Mouse (Mus musculus) midbrain, embryonic 15.5 days (tissue): ENCODE measurements around the gene Cntf. TPM values are rescaled to one million over a fixed set of nuclear protein-coding genes. Genes with fewer than 3 reads are reported as not detected.

Source experiments
- ATAC-seq: fragments of 200-750 bp; cut with Nextera tagmentation; replicated peaks from 2 replicates; pipeline ENCODE4 v1.8.0; 2017; ENCODE audit warnings: moderate TSS enrichment
- H3K27ac ChIP-seq: fragments of 300-500 bp; sonication (generic); 2 replicates; pipeline ENCODE4 v1.5.1; 2015; ENCODE audit warnings: mild to moderate bottlenecking, inconsistent platforms
- H3K27me3 ChIP-seq: fragments of 300-500 bp; sonication (generic); replicated peaks from 2 replicates; pipeline ENCODE4 v1.6.1; 2015; ENCODE audit warnings: inconsistent platforms
- H3K36me3 ChIP-seq: fragments of 300-500 bp; sonication (generic); replicated peaks from 2 replicates; pipeline ENCODE4 v1.6.1; 2015; ENCODE audit warnings: inconsistent platforms
- H3K4me1 ChIP-seq: fragments of 300-500 bp; sonication (generic); 2 replicates; pipeline ENCODE4 v1.6.1; 2015; ENCODE audit warnings: inconsistent platforms
- H3K4me2 ChIP-seq: fragments of 300-500 bp; sonication (generic); 2 replicates; pipeline ENCODE4 v1.6.1; 2015; ENCODE audit warnings: inconsistent platforms, mild to moderate bottlenecking, moderate library complexity
- H3K4me3 ChIP-seq: fragments of 300-500 bp; sonication (generic); 2 replicates; pipeline ENCODE4 v1.5.1; 2015; ENCODE audit warnings: mild to moderate bottlenecking, inconsistent platforms
- H3K9ac ChIP-seq: fragments of 300-500 bp; sonication (generic); 2 replicates; pipeline ENCODE4 v1.6.1; 2015; ENCODE audit warnings: mild to moderate bottlenecking, inconsistent platforms
- H3K9me3 ChIP-seq: fragments of 300-500 bp; sonication (generic); 2 replicates; pipeline ENCODE4 v1.6.1; 2016; ENCODE audit warnings: inconsistent platforms
- WGBS: fragments of 180-500 bp; shearing (Covaris S2); methylation state at CpG from one replicate; pipeline ENCODE4 v1.1.7; 2015; ENCODE audit warnings: mixed read lengths; 5-methylcytosine and 5-hydroxymethylcytosine counted together
- polyA plus RNA-seq: library from polyadenylated mRNA; unstranded; fragments of >200 nt; fragmentation: Nextera tagmentation; extraction: Ambion mirVana; gene quantifications from 2 replicates; pipeline ENCODE4 v1.2.1, GENCODE M21; 2015

Cntf gene
- polyA plus RNA-seq, 1 experiment from 2014 or later, result 1.1 TPM

DNA sequence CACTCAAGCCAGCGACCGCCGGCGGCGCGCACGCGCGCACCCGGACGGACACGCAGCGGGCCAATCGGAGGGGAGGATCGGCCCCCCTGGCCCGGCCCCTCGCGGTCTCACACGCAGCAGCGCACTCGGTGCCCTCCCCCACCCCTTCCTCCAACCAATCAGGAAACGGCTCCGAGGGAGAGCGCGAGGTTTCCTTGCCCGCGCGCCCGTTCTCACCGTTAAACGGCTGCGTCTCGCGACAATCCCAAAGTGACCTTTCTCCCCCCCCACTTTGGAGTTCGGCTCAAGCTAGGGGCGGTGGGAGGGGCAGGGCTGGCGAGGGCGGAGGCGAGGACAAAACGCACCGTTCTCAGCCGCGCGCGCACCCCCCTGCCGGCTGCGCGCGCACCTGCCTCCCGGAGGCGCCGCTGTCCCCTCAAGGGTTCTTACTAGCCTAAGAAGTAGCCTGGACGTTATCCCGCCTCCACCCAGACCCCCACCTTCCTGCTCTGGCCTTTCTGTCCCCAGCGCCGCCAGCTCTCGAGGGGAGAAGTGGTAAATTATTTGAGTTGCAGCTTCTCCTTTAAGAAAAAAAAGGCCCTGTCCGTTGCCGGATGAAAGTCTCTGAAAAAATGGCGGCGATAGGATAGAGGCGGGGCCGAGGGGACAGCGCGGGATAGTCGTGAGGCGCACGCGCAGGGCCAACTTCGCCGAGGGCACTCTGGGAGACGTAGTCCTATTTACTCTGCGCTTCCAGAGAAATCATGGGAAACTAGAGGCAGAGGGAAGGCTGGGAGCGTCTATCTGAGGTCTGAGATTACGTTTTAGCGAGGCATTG is 30.3 kb upstream of the Cntf start, which contains the start of the genes Zfp91 and Lpxn:
TSS of gene Zfp91 (minus strand) at position 616 of the 817 bp plus-strand sequence.
TSS of gene Lpxn (plus strand) at position 683 of the 817 bp plus-strand sequence.
- H3K27me3 ChIP-seq, result no peaks in the 10 kb centered on the region
- under 1% methylated on average over 74 of the region's 76 CpGs for WGBS
- H3K4me3 ChIP-seq, result peak within 1 kb of the TSS; percentile 98
- peaks cover 28% of the 10 kb centered on the region for H3K4me1 ChIP-seq
- H3K4me2 ChIP-seq, result peak within 1 kb of the TSS; percentile 76
- no peaks in the 10 kb centered on the region for H3K36me3 ChIP-seq
- H3K27ac ChIP-seq, result peak within 1 kb of the TSS; percentile 99
- peak; percentile 97 for ATAC-seq
- peak within 1 kb of the TSS; percentile 90 for H3K9ac ChIP-seq
- no peaks in the 10 kb centered on the region for H3K9me3 ChIP-seq

DNA sequence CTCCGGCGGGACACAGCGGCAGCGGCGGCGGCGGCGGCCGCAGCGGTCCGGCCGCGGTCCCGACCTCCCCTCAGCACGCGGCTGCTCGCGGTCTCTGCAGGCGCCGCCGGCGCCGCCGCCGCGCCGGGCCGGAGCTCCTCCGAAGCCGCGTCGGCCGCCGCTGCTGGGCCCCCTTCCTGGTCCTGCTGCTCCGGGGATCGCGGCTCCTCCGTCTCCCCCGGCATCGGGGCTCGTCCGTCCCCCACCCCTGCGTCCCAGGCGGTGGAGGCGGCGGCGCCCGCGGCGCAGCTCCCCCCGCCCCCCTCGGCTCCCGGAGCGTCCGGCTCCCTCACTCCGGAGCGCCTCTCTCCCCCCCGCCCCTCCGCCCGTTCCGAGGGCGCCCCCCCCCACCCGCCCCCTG is 29.7 kb upstream of the Cntf start:
- peak overlapping the region; percentile 59 for H3K4me2 ChIP-seq
- under 1% methylated on average over 53 of the region's 63 CpGs for WGBS
- no peaks in the 10 kb centered on the region for H3K36me3 ChIP-seq
- no peaks in the 10 kb centered on the region for H3K27me3 ChIP-seq
- peaks cover 28% of the 10 kb centered on the region for H3K4me1 ChIP-seq
- H3K27ac ChIP-seq, result peak overlapping the region; percentile 99
- H3K9ac ChIP-seq, result peak overlapping the region; percentile 90
- no peaks in the 10 kb centered on the region for H3K9me3 ChIP-seq
- peak; percentile 51 for ATAC-seq
- H3K4me3 ChIP-seq, result peak overlapping the region; percentile 98

DNA sequence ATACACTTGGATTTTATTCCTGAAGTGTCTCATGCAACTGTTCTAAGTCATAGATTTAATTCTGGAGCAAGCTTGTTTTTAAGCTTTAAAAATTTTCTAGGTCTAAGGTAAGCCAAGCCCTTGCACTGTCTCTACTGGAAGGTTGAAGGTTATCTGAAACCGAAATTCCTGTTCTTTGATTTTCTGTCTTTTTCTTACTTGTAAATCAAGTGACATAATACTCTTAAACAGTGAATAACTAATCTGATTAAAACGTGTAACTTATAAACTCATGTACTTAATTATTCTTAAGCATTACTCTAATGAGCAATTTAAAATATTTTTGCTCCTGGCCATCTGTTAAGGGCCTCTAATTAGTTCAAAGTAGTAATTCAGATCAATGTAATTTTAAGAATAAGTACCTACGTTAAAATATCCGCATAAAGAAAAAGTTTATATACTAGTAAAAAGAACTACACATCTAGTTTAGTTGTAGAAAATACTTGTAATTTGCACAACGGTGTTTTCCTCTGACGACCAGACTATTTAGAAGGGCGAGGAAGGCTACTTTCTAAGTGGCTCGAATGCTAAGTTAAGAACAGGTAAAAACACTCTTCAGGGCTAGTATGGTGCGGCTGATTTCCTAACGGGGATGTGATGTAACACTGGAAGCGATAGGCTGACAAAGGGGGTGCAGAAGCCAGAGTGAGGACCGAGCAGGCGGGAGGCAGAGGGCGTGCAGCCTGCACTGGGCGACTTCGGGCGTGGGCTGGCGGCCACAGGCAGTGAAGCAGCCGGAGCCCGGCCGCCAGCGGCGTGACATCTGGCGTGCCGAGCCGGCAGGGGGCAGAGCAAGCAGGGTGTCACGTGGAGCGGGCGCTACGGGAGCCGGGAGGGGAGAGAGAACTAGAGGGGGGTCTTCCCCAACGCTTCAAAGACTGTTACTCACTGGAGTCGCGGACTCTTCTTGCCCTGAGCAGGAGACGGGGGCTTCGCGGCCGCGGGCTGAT is 28.9 kb upstream of the Cntf start:
- WGBS, result 1% methylated on average over 36 of the region's 39 CpGs
- H3K9ac ChIP-seq, result peak overlapping the region; percentile 90
- H3K27me3 ChIP-seq, result no peaks in the 10 kb centered on the region

DNA sequence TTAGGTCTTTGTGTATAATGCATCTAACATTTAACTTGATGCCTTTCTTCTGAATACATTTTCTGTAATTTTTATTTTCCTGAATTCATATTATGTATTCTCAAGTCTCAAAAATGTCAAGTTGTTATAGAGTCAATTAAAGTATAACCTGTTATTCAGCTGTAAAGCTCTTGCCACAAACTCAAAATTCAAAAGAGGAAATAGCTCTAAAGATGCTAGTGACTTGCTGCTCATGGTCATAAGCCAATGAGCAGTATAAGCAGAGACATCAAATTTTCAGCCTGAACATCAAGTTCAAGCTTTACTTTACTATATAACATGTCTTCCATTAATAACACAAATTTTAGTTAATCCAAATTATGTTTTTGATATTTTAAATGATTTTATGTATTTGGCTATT is 26.9 kb upstream of the Cntf start:
- no peak overlapping the region for H3K27ac ChIP-seq
- peaks cover 26% of the 10 kb centered on the region for H3K4me1 ChIP-seq
- no peak overlapping the region for H3K4me2 ChIP-seq
- H3K36me3 ChIP-seq, result no peaks in the 10 kb centered on the region
- no peak for ATAC-seq
- H3K4me3 ChIP-seq, result no peak overlapping the region
- no peak overlapping the region for H3K9ac ChIP-seq
- H3K27me3 ChIP-seq, result no peaks in the 10 kb centered on the region
- H3K9me3 ChIP-seq, result no peaks in the 10 kb centered on the region

More for the DNA sequence above, 28.9 kb upstream of the Cntf start:
- Histone ChIP-seq H3K27ac (peak overlapping the region; percentile 99), H3K4me2 (peak overlapping the region; percentile 59), H3K36me3 (no peaks in the 10 kb centered on the region), H3K4me3 (peak overlapping the region; percentile 98), H3K4me1 (peaks cover 28% of the 10 kb centered on the region), H3K9me3 (no peaks in the 10 kb centered on the region)
- peak; percentile 64 for ATAC-seq

DNA sequence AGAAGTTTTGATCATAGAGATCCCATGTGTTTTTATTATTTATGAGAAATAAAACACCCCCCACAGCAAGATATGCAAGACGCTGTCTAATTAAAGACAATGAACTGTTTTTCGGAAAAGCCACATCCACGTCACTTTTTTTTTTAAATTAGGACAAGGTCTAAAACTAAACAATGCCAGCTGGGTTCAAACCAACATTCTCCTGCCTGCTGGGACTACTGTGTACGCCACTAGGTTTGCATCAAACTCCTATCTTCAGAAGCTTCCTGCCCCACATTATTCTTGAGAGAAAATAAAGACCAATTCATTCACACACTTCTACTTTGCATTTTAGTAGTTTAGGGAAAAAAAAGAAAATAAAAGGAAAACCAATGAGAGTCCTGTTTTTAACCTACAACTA is 22.3 kb upstream of the Cntf start:
- Histone ChIP-seq H3K4me2 (no peak overlapping the region), H3K4me1 (peaks cover 7% of the 10 kb centered on the region), H3K27me3 (no peaks in the 10 kb centered on the region), H3K9me3 (no peaks in the 10 kb centered on the region), H3K9ac (no peak overlapping the region), H3K27ac (no peak overlapping the region), H3K4me3 (no peak overlapping the region), H3K36me3 (no peaks in the 10 kb centered on the region)
- WGBS, result 88% methylated on average over 4 of the region's 4 CpGs
- ATAC-seq, result no peak

DNA sequence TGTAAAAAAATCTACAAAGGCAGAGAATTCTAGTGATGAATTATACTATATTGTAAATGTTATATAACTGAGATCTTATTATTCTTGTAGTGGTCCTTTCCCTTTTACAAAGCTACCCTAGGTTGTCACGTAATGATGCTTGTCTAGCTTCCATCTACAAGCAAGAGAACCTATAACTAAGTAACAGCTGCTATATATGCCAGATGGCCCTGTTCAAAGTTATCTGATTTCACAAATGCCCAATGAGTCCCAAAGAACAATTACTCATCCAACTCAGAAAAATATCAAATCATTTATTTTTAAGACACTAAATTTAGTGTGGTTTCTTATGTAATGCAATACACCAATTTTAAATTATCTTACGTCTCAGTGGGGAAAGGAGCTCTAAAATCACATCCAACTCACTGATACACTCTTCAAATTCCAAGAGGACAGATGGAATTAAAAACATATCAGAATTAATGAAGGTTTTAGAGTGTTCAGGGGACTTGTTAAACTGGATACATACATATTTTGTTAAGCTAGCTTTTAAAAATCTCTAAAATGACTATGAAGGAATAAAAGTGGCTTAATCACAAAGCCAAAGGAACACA is 21.5 kb upstream of the Cntf start:
- peaks cover 7% of the 10 kb centered on the region for H3K4me1 ChIP-seq
- no peaks in the 10 kb centered on the region for H3K36me3 ChIP-seq
- WGBS, result 97% methylated on average over 2 of the region's 2 CpGs
- H3K4me3 ChIP-seq, result no peak overlapping the region
- H3K4me2 ChIP-seq, result no peak overlapping the region
- ATAC-seq, result no peak
- no peak overlapping the region for H3K9ac ChIP-seq
- no peak overlapping the region for H3K27ac ChIP-seq
- H3K9me3 ChIP-seq, result no peaks in the 10 kb centered on the region
- no peaks in the 10 kb centered on the region for H3K27me3 ChIP-seq

DNA sequence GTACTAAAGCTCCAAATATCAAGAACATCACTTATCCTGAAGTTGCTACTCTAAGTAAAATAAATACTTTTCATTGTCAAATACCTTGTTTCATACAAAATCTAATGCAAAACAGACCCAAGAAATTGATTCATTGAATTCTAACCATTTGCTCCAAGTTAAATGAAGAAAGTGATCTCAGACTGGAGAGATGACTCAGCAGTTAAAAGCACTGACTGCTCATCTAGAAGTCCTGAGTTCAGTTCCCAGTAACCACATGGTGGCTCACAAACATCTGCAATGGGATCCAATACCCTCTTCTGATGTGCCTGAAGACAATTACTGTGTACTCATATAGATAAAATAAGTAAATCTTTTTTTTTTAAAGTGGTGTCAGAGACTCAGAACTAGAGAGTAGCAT is 15.0 kb upstream of the Cntf start:
- H3K36me3 ChIP-seq, result peaks cover 14% of the 10 kb centered on the region; the same call in 1 of the 2 replicates
- no peak overlapping the region for H3K27ac ChIP-seq
- H3K4me2 ChIP-seq, result no peak overlapping the region
- no peak overlapping the region for H3K4me3 ChIP-seq
- no peaks in the 10 kb centered on the region for H3K9me3 ChIP-seq
- H3K4me1 ChIP-seq, result no peaks in the 10 kb centered on the region
- no peaks in the 10 kb centered on the region for H3K27me3 ChIP-seq
- no peak for ATAC-seq
- no peak overlapping the region for H3K9ac ChIP-seq

DNA sequence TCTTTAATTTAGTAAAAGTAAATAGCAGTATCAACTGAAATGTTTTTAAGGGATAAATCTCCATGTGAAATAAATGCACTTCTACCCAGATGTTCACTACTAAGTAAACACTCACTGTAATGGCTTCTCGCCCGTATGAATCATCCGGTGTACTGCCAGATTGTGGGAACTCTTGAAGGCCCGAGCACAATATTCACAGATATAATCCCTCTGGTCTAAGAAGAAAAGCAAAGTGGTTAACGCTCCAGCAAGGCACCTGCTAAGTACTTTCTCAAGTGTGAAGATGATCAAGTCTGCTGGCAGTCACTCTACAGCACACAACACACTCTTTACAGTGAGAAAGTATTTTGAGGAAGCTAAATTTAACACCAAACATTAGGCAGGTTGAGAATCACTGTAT is 5.5 kb upstream of the Cntf start:
- no peak overlapping the region for H3K4me3 ChIP-seq
- no peak overlapping the region for H3K27ac ChIP-seq
- no peaks in the 10 kb centered on the region for H3K9me3 ChIP-seq
- H3K27me3 ChIP-seq, result no peaks in the 10 kb centered on the region
- H3K4me2 ChIP-seq, result no peak overlapping the region
- WGBS, result 87% methylated on average over 5 of the region's 5 CpGs
- ATAC-seq, result no peak
- no peak overlapping the region for H3K9ac ChIP-seq
- peaks cover 18% of the 10 kb centered on the region for H3K36me3 ChIP-seq
- H3K4me1 ChIP-seq, result no peaks in the 10 kb centered on the region

DNA sequence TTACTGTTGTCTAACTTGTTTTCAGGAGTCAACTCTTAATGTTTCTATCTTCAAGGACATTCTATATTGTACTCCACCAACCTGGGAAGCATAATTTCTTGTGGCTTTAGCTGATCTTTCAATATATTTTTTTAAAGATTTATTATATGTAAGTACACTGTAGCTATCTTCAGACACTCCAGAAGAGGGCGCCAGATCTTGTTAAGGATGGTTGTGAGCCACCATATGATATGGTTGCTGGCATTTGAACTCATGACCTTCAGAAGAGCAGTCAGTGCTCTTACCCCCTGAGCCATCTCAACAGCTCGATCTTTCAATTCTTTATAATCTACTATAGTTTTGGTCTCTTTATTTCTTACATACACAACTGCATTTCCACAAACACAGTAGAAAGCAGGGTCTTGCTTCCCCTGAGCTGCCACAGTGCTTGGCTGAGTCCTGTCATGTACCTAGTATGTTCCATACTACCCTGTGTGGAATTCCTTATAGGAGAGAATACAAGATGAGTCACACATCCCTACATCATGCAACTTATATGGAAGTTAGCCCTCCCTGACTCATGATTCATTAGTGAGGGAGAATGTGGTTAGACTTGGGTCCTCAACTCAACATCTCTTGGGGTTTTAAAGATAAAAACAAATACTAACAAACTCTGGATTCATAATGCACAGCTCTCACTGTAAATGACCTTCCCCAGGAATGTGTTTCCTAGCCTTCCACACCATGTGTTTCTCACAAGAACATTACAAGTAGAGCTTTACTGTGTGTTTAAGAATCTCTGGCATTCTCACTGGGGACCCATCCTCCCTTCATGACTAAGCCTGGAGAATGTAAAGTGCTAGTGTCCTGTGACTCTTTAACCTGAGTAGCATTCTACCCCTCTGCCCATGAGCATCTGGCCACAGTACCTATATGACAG is 3.0 kb downstream of the Cntf start:
- Histone ChIP-seq H3K36me3 (peaks cover 15% of the 10 kb centered on the region; the same call in 1 of the 2 replicates), H3K9ac (no peak overlapping the region), H3K4me1 (no peaks in the 10 kb centered on the region), H3K9me3 (no peaks in the 10 kb centered on the region), H3K27me3 (no peaks in the 10 kb centered on the region), H3K27ac (no peak overlapping the region), H3K4me2 (no peak overlapping the region), H3K4me3 (no peak overlapping the region)
- 60% methylated on average over 2 of the region's 2 CpGs for whole genome bisulfite sequencing
- no peak for ATAC-seq

DNA sequence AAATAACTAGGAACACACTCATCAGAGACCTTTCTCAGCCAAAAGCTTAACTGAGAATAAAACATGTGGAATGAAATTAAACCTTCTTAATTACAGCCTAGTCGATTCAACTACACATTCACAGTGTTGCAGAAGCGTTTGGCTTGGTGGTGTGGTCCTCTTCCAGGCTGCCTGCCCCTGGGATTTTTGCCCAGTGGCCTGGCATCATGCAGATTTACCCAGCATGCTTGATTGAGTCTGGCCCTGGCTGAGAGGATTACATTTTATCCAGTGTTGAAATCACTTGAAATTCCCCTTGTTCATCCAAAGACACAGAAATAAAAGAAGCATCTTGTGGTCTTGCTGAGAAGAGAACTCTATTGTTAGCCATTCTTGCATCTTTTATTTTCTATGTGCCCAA is 5.8 kb downstream of the Cntf start:
- peak; percentile 69; the same call in 1 of the 2 replicates for ATAC-seq
- Histone ChIP-seq H3K27me3 (no peaks in the 10 kb centered on the region), H3K36me3 (peaks cover 15% of the 10 kb centered on the region; the same call in 1 of the 2 replicates), H3K9ac (no peak overlapping the region), H3K4me1 (no peaks in the 10 kb centered on the region), H3K9me3 (no peaks in the 10 kb centered on the region), H3K4me3 (no peak overlapping the region), H3K27ac (no peak overlapping the region), H3K4me2 (no peak overlapping the region)
- WGBS, result 34% methylated on average over 2 of the region's 2 CpGs

DNA sequence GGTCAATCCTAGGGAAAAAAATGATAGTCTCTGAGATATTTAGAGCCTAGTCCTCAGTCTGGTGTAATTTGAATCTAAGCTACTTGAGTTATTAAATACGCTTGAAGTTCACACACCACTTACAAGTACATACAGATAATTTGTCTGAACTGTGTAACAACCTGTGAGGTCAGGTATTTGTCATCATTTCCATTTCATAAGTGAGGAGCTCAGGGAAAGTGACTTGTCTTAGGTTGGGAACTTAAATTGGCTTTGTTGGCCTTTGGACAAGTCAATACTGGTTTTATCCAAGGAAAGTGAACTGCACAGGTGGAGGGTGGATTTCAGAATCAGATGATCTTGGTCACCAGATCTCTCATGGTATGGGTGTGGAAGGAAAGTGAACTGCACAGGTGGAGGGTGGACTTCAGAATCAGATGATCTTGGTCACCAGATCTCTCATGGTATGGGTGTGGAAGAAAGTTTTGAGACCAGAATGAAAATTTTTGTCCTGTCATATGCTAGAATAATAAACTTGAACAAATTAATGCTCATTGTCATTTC is 6.4 kb downstream of the Cntf start:
- ATAC-seq, result no peak
- Histone ChIP-seq H3K36me3 (peaks cover 9% of the 10 kb centered on the region; the same call in 1 of the 2 replicates), H3K4me2 (no peak overlapping the region), H3K4me3 (no peak overlapping the region), H3K27ac (no peak overlapping the region), H3K9ac (no peak overlapping the region), H3K4me1 (no peaks in the 10 kb centered on the region), H3K27me3 (no peaks in the 10 kb centered on the region), H3K9me3 (no peaks in the 10 kb centered on the region)
- 96% methylated on average over 1 of the region's 1 CpGs for WGBS
